Mouse (Mus musculus) CH12.LX (cell line): ENCODE measurements around the gene Nebl. TPM values are rescaled to one million over a fixed set of nuclear protein-coding genes. Genes with fewer than 3 reads are reported as not detected.

Experiments
- DNase-seq: peaks from one replicate; pipeline ENCODE4 v3.0.0-alpha.2; 2013; ENCODE audit errors: extremely low read depth
- H3K27ac ChIP-seq: 2 replicates; pipeline ENCODE4 v1.5.1; 2012; ENCODE audit warnings: low read depth, mild to moderate bottlenecking, control low read depth, moderate library complexity; ENCODE audit not compliant: insufficient read depth
- H3K27me3 ChIP-seq: replicated peaks from 2 replicates; pipeline ENCODE3; 2012; ENCODE audit warnings: inconsistent platforms
- H3K36me3 ChIP-seq, 2 experiments: replicated peaks in 1 of 2; 2 replicates each; pipeline versions ENCODE3 to v1.6.1; 2012; ENCODE audit warnings: inconsistent platforms in 1 of 2, low read length in 1 of 2, mild to moderate bottlenecking in 1 of 2, mixed read lengths in 1 of 2, moderate library complexity in 1 of 2; ENCODE audit not compliant: control insufficient read depth in 1 of 2, insufficient read depth in 1 of 2
- H3K4me1 ChIP-seq, 2 experiments: 2 replicates each; pipeline ENCODE4 v1.6.1; 2012; ENCODE audit warnings: inconsistent platforms in 1 of 2, moderate library complexity in 1 of 2; ENCODE audit not compliant: insufficient read depth in 2 of 2, control insufficient read depth in 1 of 2
- H3K4me2 ChIP-seq: 2 replicates; pipeline ENCODE4 v1.6.1; 2012; ENCODE audit warnings: low read depth, mild to moderate bottlenecking, control low read depth; ENCODE audit not compliant: poor library complexity, insufficient read depth, severe bottlenecking
- H3K4me3 ChIP-seq, 3 experiments: fragments of 150-350 bp in 1 of 3; sonication (generic) in 1 of 3; replicated peaks in 1 of 3; 2 replicates each; pipeline versions ENCODE3 to v1.5.1; 2011 to 2012; ENCODE audit warnings: low read depth in 2 of 3, low read length in 2 of 3, mild to moderate bottlenecking in 2 of 3, moderate library complexity in 2 of 3, control low read depth in 1 of 3, improper control_type of control experiment in 1 of 3, inconsistent platforms in 1 of 3, mixed read lengths in 1 of 3; ENCODE audit not compliant: poor library complexity in 1 of 3
- H3K79me2 ChIP-seq: replicated peaks from 2 replicates; pipeline ENCODE4 v1.6.1; 2012; ENCODE audit warnings: mild to moderate bottlenecking, moderate library complexity; ENCODE audit not compliant: control insufficient read depth, poor library complexity, insufficient read depth, severe bottlenecking; ENCODE audit errors: extremely low read depth
- H3K9ac ChIP-seq: 2 replicates; pipeline ENCODE4 v1.6.1; 2012; ENCODE audit warnings: low read depth, mild to moderate bottlenecking, control low read depth, moderate library complexity; ENCODE audit not compliant: insufficient read depth
- H3K9me3 ChIP-seq: replicated peaks from 2 replicates; pipeline ENCODE3; 2012; ENCODE audit warnings: low read length, inconsistent platforms, mixed read lengths
- BHLHE40 ChIP-seq: IDR thresholded peaks from 2 replicates; pipeline ENCODE4 v1.6.1; 2011; ENCODE audit warnings: mild to moderate bottlenecking, low read depth, low read length, improper control_type of control experiment
- CHD1 ChIP-seq: IDR thresholded peaks from 2 replicates; pipeline ENCODE4 v1.6.1; 2012; ENCODE audit warnings: low read depth, low read length, improper control_type of control experiment, inconsistent platforms
- CTCF ChIP-seq, 2 experiments: IDR thresholded peaks in 1 of 2; conservative IDR thresholded peaks in 1 of 2; 2 replicates each; pipeline ENCODE4 v1.5.1; 2011 to 2012; ENCODE audit warnings: low read depth in 2 of 2, low read length in 2 of 2, improper control_type of control experiment in 1 of 2, inconsistent platforms in 1 of 2, mild to moderate bottlenecking in 1 of 2, moderate library complexity in 1 of 2
- ELF1 ChIP-seq: IDR thresholded peaks from 2 replicates; pipeline ENCODE4 v1.6.1; 2014; ENCODE audit warnings: low read depth, mild to moderate bottlenecking, inconsistent platforms, low read length, improper control_type of control experiment
- EP300 ChIP-seq: IDR thresholded peaks from 2 replicates; pipeline ENCODE4 v1.6.1; 2011; ENCODE audit warnings: low read length, improper control_type of control experiment
- ETS1 ChIP-seq: conservative IDR thresholded peaks from 2 replicates; pipeline ENCODE4 v1.6.1; 2012; ENCODE audit warnings: low read depth, mild to moderate bottlenecking, inconsistent platforms, low read length, improper control_type of control experiment, moderate library complexity
- JUN ChIP-seq: IDR thresholded peaks from 2 replicates; pipeline ENCODE4 v1.6.1; 2011; ENCODE audit warnings: low read depth, mild to moderate bottlenecking, low read length, improper control_type of control experiment, moderate library complexity; ENCODE audit not compliant: insufficient read depth
- JUND ChIP-seq: conservative IDR thresholded peaks from 2 replicates; pipeline ENCODE4 v1.6.1; 2011; ENCODE audit warnings: low read depth, low read length, improper control_type of control experiment
- KAT2A ChIP-seq: IDR thresholded peaks from 2 replicates; pipeline ENCODE4 v1.6.1; 2012; ENCODE audit warnings: low read length, improper control_type of control experiment, inconsistent platforms; ENCODE audit not compliant: insufficient replicate concordance
- MAFK ChIP-seq: IDR thresholded peaks from 2 replicates; pipeline ENCODE4 v1.6.1; 2011; ENCODE audit warnings: low read length, improper control_type of control experiment; ENCODE audit not compliant: insufficient replicate concordance
- MAZ ChIP-seq: IDR thresholded peaks from 2 replicates; pipeline ENCODE4 v1.6.1; 2012; ENCODE audit warnings: low read depth, mild to moderate bottlenecking, inconsistent platforms, low read length, improper control_type of control experiment, moderate library complexity
- MEF2A ChIP-seq: IDR thresholded peaks from 2 replicates; pipeline ENCODE4 v1.6.1; 2014; ENCODE audit warnings: low read depth, mild to moderate bottlenecking, inconsistent platforms, low read length, improper control_type of control experiment, borderline replicate concordance
- MXI1 ChIP-seq: IDR thresholded peaks from 2 replicates; pipeline ENCODE4 v1.6.1; 2011; ENCODE audit warnings: mild to moderate bottlenecking, low read depth, low read length, improper control_type of control experiment
- MYC ChIP-seq: IDR thresholded peaks from 2 replicates; pipeline ENCODE4 v1.6.1; 2011; ENCODE audit warnings: low read depth, mild to moderate bottlenecking, improper control_type of control experiment, low read length
- POLR2A ChIP-seq: IDR thresholded peaks from 2 replicates; pipeline ENCODE4 v1.6.1; 2011; ENCODE audit warnings: low read depth, mild to moderate bottlenecking, improper control_type of control experiment, low read length
- POLR2AphosphoS2 ChIP-seq: IDR thresholded peaks from 2 replicates; pipeline ENCODE4 v1.6.1; 2011; ENCODE audit warnings: low read depth, low read length, improper control_type of control experiment
- RAD21 ChIP-seq: IDR thresholded peaks from 2 replicates; pipeline ENCODE4 v1.6.1; 2011; ENCODE audit warnings: low read depth, mild to moderate bottlenecking, low read length, improper control_type of control experiment, moderate library complexity
- USF2 ChIP-seq: conservative IDR thresholded peaks from 2 replicates; pipeline ENCODE4 v1.6.1; 2011; ENCODE audit warnings: low read depth, low read length, improper control_type of control experiment
- ZMIZ1 ChIP-seq: IDR thresholded peaks from 2 replicates; pipeline ENCODE4 v1.6.1; 2012; ENCODE audit warnings: low read depth, mild to moderate bottlenecking, inconsistent platforms, low read length, improper control_type of control experiment
- dilution Hi-C: fragments of 300-500 bp; cut with MboI; formaldehyde crosslinking; loops from 2 replicates; pipeline ENCODE4 v1.14.3; 2020; ENCODE audit warnings: low sequenced_read_pairs; ENCODE audit not compliant: extremely low pct_unique_long_range_greater_than_20kb, extremely low pct_ligation_motif_present
- in situ Hi-C: fragments of 300-500 bp; cut with MboI; formaldehyde crosslinking; loops from 3 replicates; pipeline ENCODE4 v1.14.3; 2019; ENCODE audit warnings: low sequenced_read_pairs, low pct_ligation_motif_present, low pct_unique_long_range_greater_than_20kb, mixed read lengths
- polyA plus RNA-seq: library from polyadenylated mRNA; unstranded; fragments of >175 nt; gene quantifications from 2 replicates; pipeline ENCODE4 v1.2.1, GENCODE M21; 2012; ENCODE audit warnings: low read depth; ENCODE audit not compliant: insufficient read length
- total RNA-seq, 2 experiments: library from RNA; depleted of rRNA; stranded (reverse); fragments of 300-350 nt in 1 of 2; fragments of >200 nt in 1 of 2; gene quantifications; 2 replicates each; pipeline ENCODE4 v1.2.3; 2012 to 2014

The Nebl gene
- total and polyA plus RNA-seq, 3 experiments = 12.6 to 113 (median 46.4) TPM

DNA sequence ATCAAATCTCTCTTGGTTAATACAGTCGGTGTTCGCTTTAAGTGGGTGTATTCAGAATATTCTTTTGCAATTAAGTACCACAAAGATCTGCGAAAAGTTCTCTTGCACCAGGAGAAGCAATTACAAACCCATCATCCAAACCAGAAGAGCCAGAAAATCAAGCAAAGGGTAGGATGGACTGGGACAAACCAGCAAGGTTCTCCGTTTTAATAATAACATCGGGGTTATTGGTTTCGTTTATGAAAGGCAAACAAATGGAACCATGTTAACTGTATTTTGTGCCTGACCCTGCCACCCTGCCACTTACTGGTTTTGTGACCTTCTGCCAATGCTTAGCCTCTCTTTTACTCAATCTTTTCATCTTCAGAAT lies 552 bp upstream of the Nebl start:
- peaks cover 2% of the 10 kb centered on the region for H3K9me3 ChIP-seq
- no peak for TF ChIP-seq MXI1
- TF ChIP-seq JUND = no peak
- no peak for TF ChIP-seq MAZ
- TF ChIP-seq BHLHE40 = no peak
- TF ChIP-seq USF2 = no peak
- TF ChIP-seq ETS1 = no peak
- no peak overlapping the region for H3K27ac ChIP-seq
- DNase-seq = no peak
- H3K4me3 ChIP-seq = no peak overlapping the region
- dilution Hi-C loops (no loop called here), in situ Hi-C loops (no loop called here)
- no peaks in the 10 kb centered on the region for H3K27me3 ChIP-seq
- H3K36me3 ChIP-seq = no peaks in the 10 kb centered on the region
- H3K4me2 ChIP-seq = no peak overlapping the region
- H3K9ac ChIP-seq = no peak overlapping the region
- no peaks in the 10 kb centered on the region for H3K4me1 ChIP-seq
- H3K79me2 ChIP-seq = no peaks in the 10 kb centered on the region

DNA sequence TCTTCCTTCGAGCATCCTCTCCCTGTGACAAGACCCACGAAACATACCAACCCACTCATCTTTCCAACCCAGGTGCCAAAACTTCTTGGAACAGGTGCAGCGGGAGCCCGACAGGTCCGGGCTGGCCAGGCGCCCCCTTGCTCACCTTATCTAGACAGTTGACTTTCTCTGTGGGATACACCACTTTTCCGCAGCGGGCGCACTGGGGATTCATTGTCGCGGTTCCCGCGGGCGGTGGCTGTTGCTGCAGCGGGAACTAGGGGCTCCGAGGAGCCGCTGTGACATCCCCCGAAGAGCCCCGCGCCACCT lies 662 bp downstream of the Nebl start:
- Histone ChIP-seq H3K9me3 (peaks cover 2% of the 10 kb centered on the region), H3K27ac (no peak overlapping the region), H3K36me3 (no peaks in the 10 kb centered on the region), H3K79me2 (no peaks in the 10 kb centered on the region), H3K9ac (no peak overlapping the region), H3K4me1 (no peaks in the 10 kb centered on the region), H3K4me2 (no peak overlapping the region), H3K27me3 (no peaks in the 10 kb centered on the region), H3K4me3 (no peak overlapping the region)
- no peak for DNase-seq
- in situ Hi-C loops (no loop called here), dilution Hi-C loops (no loop called here)
- TF ChIP-seq CHD1 (no peak), BHLHE40 (no peak), MYC (no peak), JUN (no peak), POLR2A (no peak), MAFK (no peak), KAT2A (no peak), POLR2AphosphoS2 (no peak), ZMIZ1 (no peak), ELF1 (no peak), RAD21 (no peak), EP300 (no peak), MEF2A (no peak), CTCF (conservative IDR thresholded peaks at IDR 0.05 in 1 of 2, IDR thresholded peaks at IDR 0.05 in 1 of 2; ENCODE audit: low read depth in 2 of 2, low read length in 2 of 2) (no peak)
